Mouse (Mus musculus) heart, embryonic 14.5 days (tissue): Measurements from ENCODE around the gene Wdr34. TPM values are rescaled to one million over a fixed set of nuclear protein-coding genes. Genes with fewer than 3 reads are reported as not detected.

ENCODE experiments used
- ATAC-seq: fragments of 200-750 bp; cut with Nextera tagmentation; 2 replicates; pipeline ENCODE4 v1.8.0; 2017; ENCODE audit warnings: low read depth, moderate TSS enrichment; ENCODE audit not compliant: insufficient number of reproducible peaks, insufficient read depth, low FRiP score
- H3K27ac ChIP-seq, 2 experiments: fragments of 200-500 bp in 1 of 2; fragments of 300-500 bp in 1 of 2; sonication (generic) in 1 of 2; replicated peaks in 1 of 2; 2 replicates each; pipeline ENCODE4 v1.5.1; 2012 to 2014; ENCODE audit warnings: low read depth in 2 of 2, low read length in 2 of 2, control low read depth in 1 of 2, mild to moderate bottlenecking in 1 of 2, mixed read lengths in 1 of 2; ENCODE audit not compliant: control insufficient read depth in 1 of 2, insufficient read depth in 1 of 2
- H3K27me3 ChIP-seq: fragments of 300-500 bp; sonication (generic); 2 replicates; pipeline ENCODE4 v1.6.1; 2014; ENCODE audit warnings: mild to moderate bottlenecking, low read length, control low read depth; ENCODE audit not compliant: control insufficient read depth, insufficient read depth
- H3K36me3 ChIP-seq: fragments of 300-500 bp; sonication (generic); 2 replicates; pipeline ENCODE4 v1.6.1; 2014; ENCODE audit warnings: mild to moderate bottlenecking, control low read depth, low read length, mixed read lengths; ENCODE audit not compliant: control insufficient read depth, insufficient read depth
- H3K4me1 ChIP-seq, 2 experiments: fragments of 200-500 bp in 1 of 2; fragments of 300-500 bp in 1 of 2; sonication (generic) in 1 of 2; 2 replicates each; pipeline ENCODE4 v1.6.1; 2012 to 2014; ENCODE audit warnings: low read length in 2 of 2, control low read depth in 1 of 2, mixed read lengths in 1 of 2; ENCODE audit not compliant: control insufficient read depth in 2 of 2, insufficient read depth in 2 of 2
- H3K4me2 ChIP-seq: fragments of 300-500 bp; sonication (generic); 2 replicates; pipeline ENCODE4 v1.6.1; 2014; ENCODE audit warnings: mild to moderate bottlenecking, low read length
- H3K4me3 ChIP-seq, 2 experiments: fragments of 200-500 bp in 1 of 2; fragments of 300-500 bp in 1 of 2; sonication (generic) in 1 of 2; 2 replicates each; pipeline ENCODE4 v1.5.1; 2012 to 2014; ENCODE audit warnings: low read length in 2 of 2, mild to moderate bottlenecking in 2 of 2, control low read depth in 1 of 2, low read depth in 1 of 2, moderate library complexity in 1 of 2; ENCODE audit not compliant: control insufficient read depth in 1 of 2, insufficient read depth in 1 of 2
- H3K9ac ChIP-seq: fragments of 300-500 bp; sonication (generic); 2 replicates; pipeline ENCODE4 v1.6.1; 2014; ENCODE audit warnings: mild to moderate bottlenecking, low read length
- H3K9me3 ChIP-seq: fragments of 300-500 bp; sonication (generic); 2 replicates; pipeline ENCODE4 v1.6.1; 2016; ENCODE audit warnings: low read length, control low read depth; ENCODE audit not compliant: control insufficient read depth
- WGBS: fragments of 180-500 bp; shearing (Covaris S2); extraction: QIAGEN DNeasy Blood & Tissue Kit; methylation state at CpG from one replicate; pipeline ENCODE4 v1.1.7; 2014; 5-methylcytosine and 5-hydroxymethylcytosine counted together
- polyA plus RNA-seq: library from polyadenylated mRNA; unstranded; fragments of >200 nt; fragmentation: Nextera tagmentation; extraction: Ambion mirVana; gene quantifications from 2 replicates; pipeline ENCODE4 v1.2.1, GENCODE M21; 2014

Gene Wdr34
- polyA plus RNA-seq, 1 experiment from 2014 or later: 21.8 TPM

DNA sequence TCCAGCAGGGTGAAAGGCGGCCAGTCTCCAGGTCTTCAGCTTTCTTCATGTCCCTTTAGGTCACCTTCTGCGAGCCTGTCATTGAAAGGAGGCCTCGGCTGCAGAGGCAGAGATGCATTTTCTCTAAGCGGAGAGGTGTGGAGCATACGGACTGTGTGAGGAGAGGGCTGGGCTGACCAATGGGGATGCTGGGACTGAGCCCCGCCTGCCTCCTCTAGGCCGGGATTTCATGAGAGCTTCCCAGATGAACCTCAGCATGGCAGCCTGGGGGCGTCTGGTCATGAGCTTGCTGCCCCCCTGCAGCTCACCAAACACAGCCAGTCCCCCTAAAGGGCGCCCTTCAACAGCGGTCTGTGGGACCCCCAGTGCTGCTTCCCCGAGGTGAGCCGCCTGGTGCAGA lies 36.0 kb upstream of the Wdr34 start:
- Histone ChIP-seq H3K4me3 (no peak overlapping the region), H3K4me2 (peak overlapping the region; percentile 49), H3K4me1 (no peaks in the 10 kb centered on the region; a peak in 1 of 4 replicates), H3K9me3 (no peaks in the 10 kb centered on the region), H3K9ac (peak overlapping the region; percentile 30; the same call in 1 of the 2 replicates), H3K27me3 (no peaks in the 10 kb centered on the region), H3K27ac (no peak overlapping the region), H3K36me3 (0 out of 2 replicates have a peak, but pooled peaks cover 5% of the 10 kb centered on the region)
- 19% methylated on average over 12 of the region's 12 CpGs for WGBS
- ATAC-seq: no peak

DNA sequence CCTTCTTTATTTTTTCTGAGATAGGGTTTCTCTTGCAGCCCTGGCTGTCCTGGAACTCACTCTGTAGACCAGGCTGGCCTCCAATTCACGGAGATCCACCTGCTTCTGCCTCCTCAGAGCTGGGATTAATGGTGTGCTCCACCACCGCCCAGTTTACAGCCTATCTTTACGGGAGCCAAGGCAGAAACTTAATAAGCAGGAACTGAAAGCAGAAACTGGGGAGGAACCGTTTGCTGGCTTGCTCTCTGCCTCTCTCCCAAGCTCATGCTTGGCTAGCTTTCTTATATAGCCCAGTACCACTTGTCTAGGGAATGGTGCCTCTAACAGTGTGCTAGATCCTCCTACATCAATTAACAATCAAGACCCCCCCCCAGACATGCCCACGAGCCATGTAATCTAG lies 35.4 kb upstream of the Wdr34 start:
- no peak for ATAC-seq
- no peaks in the 10 kb centered on the region; a peak in 1 of 4 replicates for H3K4me1 ChIP-seq
- H3K27me3 ChIP-seq: no peaks in the 10 kb centered on the region
- H3K9me3 ChIP-seq: no peaks in the 10 kb centered on the region
- no peak overlapping the region for H3K9ac ChIP-seq
- 0 out of 2 replicates have a peak, but pooled peaks cover 4% of the 10 kb centered on the region for H3K36me3 ChIP-seq
- no peak overlapping the region for H3K27ac ChIP-seq
- H3K4me3 ChIP-seq: no peak overlapping the region
- 52% methylated on average over 5 of the region's 5 CpGs for WGBS
- H3K4me2 ChIP-seq: peak overlapping the region; percentile 49; the same call in 1 of the 2 replicates

DNA sequence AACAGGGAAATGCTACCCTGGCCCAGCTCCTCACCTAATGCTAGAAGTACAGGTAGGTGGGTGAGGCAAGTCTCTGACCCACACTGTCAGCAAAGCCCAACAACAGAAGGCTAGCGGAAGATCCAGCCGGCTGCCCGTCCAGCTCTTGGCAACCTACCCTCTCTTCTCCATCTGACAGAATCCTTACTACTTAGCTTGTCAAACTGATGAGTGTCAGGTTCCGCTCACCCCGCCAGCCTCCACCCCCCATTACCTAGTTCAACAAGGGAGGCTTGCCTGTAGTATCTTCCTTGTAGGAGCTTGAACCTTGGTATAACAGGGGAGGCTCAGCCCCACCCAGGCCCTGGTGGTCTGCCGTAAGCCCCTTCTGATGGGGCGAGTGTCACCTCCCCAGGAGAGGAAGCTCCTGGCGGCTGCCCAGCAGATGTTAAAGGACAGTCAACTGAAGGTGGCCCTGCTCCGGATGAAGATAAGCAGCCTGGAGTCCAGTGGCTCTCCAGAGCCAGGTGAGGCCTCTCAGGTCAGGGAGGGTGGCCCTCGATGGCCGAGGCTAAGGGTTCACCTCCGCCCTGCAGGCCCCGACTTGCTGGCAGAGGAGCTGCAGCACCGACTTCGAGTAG lies 31.6 kb upstream of the Wdr34 start:
- Histone ChIP-seq H3K27me3 (no peaks in the 10 kb centered on the region), H3K9ac (no peak overlapping the region), H3K4me1 (peaks cover 7 to 8% of the 10 kb centered on the region in 2 experiments), H3K9me3 (no peaks in the 10 kb centered on the region), H3K36me3 (0 out of 2 replicates have a peak, but pooled peaks cover 4% of the 10 kb centered on the region), H3K4me2 (no peak overlapping the region), H3K4me3 (no peak overlapping the region), H3K27ac (no peak overlapping the region)
- 74% methylated on average over 15 of the region's 15 CpGs for WGBS
- no peak for ATAC-seq

DNA sequence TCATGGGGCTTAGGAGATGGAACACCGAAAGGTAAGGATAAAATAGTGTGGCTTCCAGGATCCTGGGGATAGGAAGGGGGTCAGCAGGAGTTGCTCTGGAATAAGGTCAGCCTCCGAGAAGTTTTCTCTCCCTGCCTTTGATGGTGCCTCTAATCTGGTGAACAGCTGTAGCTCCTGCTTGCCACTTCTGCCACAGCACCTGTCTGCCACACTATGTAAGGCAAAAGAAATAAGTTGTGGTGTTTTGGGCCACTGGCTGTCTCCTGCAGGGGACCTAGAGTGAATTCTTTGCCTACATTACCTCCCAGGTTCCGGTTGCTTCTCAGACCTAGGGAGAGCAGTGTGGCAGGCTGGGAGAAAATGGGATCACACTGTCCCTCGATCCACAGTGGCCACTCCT lies 30.1 kb upstream of the Wdr34 start:
- Histone ChIP-seq H3K4me3 (peak overlapping the region in 1 of 2 experiments; percentile 55; a peak in 1 of 4 replicates), H3K27me3 (no peaks in the 10 kb centered on the region), H3K36me3 (peaks cover 8% of the 10 kb centered on the region; the same call in 1 of the 2 replicates), H3K4me1 (peaks cover 7 to 8% of the 10 kb centered on the region in 2 experiments), H3K9ac (peak overlapping the region; percentile 75), H3K9me3 (no peaks in the 10 kb centered on the region), H3K4me2 (peak overlapping the region; percentile 94), H3K27ac (peak overlapping the region; percentile 70 to 85)
- WGBS: 68% methylated on average over 4 of the region's 4 CpGs
- no peak for ATAC-seq

DNA sequence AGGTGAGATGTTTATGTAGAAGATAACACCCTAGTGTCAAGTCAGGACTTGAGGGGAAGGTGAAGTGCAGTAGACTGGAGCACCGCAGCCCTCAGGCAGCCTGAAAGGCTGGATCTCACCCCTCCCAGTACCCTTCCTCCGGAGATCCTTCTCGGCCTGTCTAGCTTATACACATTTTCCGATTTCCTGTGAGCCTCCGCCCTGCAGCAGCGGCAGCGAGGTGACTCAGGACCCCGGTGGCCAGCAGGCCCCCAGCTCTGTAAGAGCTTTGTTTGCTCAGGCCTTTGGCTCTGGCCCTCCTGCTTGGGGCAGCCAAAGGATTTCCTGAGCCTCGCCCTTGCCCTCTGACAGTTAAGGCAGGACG lies 29.6 kb upstream of the Wdr34 start:
- H3K27me3 ChIP-seq: no peaks in the 10 kb centered on the region
- H3K27ac ChIP-seq: peak overlapping the region; percentile 70 to 85
- peak overlapping the region; percentile 75 for H3K9ac ChIP-seq
- peak overlapping the region; percentile 94 for H3K4me2 ChIP-seq
- peak overlapping the region; percentile 55 to 86; a peak in 3 of 4 replicates for H3K4me3 ChIP-seq
- no peaks in the 10 kb centered on the region for H3K9me3 ChIP-seq
- H3K4me1 ChIP-seq: peaks cover 7 to 8% of the 10 kb centered on the region in 2 experiments
- 27% methylated on average over 10 of the region's 10 CpGs for WGBS
- peak; percentile 45 for ATAC-seq
- peaks cover 12% of the 10 kb centered on the region for H3K36me3 ChIP-seq

- Histone ChIP-seq H3K9ac (peak within 1 kb of the TSS; percentile 75), H3K4me3 (peak within 1 kb of the TSS; percentile 55 to 86), H3K27me3 (no peaks in the 10 kb centered on the region), H3K36me3 (peaks cover 17% of the 10 kb centered on the region), H3K4me2 (peak within 1 kb of the TSS; percentile 94), H3K4me1 (peaks cover 7 to 8% of the 10 kb centered on the region in 2 experiments), H3K9me3 (no peaks in the 10 kb centered on the region), H3K27ac (peak within 1 kb of the TSS; percentile 85 to 88)
- peak; percentile 62 for ATAC-seq
- WGBS: under 1% methylated on average over 51 of the region's 53 CpGs
Observed at GRCm38 (mm10) chr2:30077502-30078348, 29.0 kb upstream of the Wdr34 start, which contains the start of gene Pkn3. Gene Pkn3 (plus strand): TSS chr2:30077684.

- Histone ChIP-seq H3K9me3 (no peaks in the 10 kb centered on the region), H3K4me2 (peak overlapping the region; percentile 94), H3K9ac (no peak overlapping the region), H3K4me3 (no peak overlapping the region), H3K4me1 (peaks cover 7 to 8% of the 10 kb centered on the region in 2 experiments), H3K36me3 (peaks cover 23% of the 10 kb centered on the region), H3K27me3 (no peaks in the 10 kb centered on the region), H3K27ac (peak overlapping the region in 1 of 2 experiments; percentile 1; a peak in 1 of 4 replicates)
- WGBS: 63% methylated on average over 6 of the region's 6 CpGs
- 0 out of 2 replicates have a peak, but pooled peaks have one; percentile 5 for ATAC-seq
Observed at GRCm38 (mm10) chr2:30076959-30077358, 28.3 kb upstream of the Wdr34 start.
